Mouse (Mus musculus) neutrophil, adult 83 days (primary cell): ENCODE results near the gene Sry. TPM values are rescaled to one million over a fixed set of nuclear protein-coding genes. Genes with fewer than 3 reads are reported as not detected.

ENCODE experiments used
- total RNA-seq, 2 experiments: library from RNA; stranded (reverse); gene quantifications; one replicate each; pipeline ENCODE4 v1.2.4; 2023

Gene Sry
- not detected for total RNA-seq

GRCm38 (mm10) chrY:2663558-2663957 is at the start of gene Sry:
Gene Sry, minus strand, starts transcription at chrY:2663658.

Other genes with a start within 250 kb of the Sry start
- gene H2al2c, start 64.6 kb downstream of the Sry start, total RNA-seq, result not detected
- gene H2al2b, start 57.0 kb upstream of the Sry start, total RNA-seq, result not detected
- not detected for gene Gm4064, start 132.5 kb upstream of the Sry start, total RNA-seq
- gene Rbmy, start 167.0 kb upstream of the Sry start, total RNA-seq, result not detected
- gene Gm10256, start 167.0 kb upstream of the Sry start, total RNA-seq, result not detected
- not detected for gene Gm10352, start 237.3 kb upstream of the Sry start, total RNA-seq